Mouse (Mus musculus) c-Kit-positive CD71-positive TER-119-positive erythroid progenitor cells, embryonic 14.5 days (primary cell): ENCODE measurements around the gene Tspyl3.

Experiments used
- DNase-seq: peaks from one replicate; pipeline ENCODE4 v3.0.0-alpha.2; 2013; ENCODE audit warnings: low spot score

Tspyl3 gene

DNA sequence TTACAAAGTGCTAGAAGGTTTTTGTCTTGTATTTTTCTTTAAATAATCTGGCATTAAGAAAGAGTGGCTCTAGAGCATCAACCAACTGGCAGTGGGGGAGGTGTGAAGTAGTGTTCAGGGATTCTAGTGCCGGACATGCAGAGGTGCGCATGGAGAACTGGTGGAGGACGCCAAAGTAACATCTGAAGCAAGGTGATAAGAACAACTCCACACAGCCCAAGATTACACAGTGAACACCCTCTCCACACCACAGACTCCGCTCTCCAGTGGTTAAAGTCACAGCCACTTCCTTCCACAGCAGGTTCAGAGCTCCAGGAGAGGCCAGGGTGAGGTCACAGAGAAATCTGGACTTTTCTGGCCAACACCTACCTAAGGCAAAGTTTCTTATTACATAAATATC is 2.7 kb upstream of the Tspyl3 start:
- peak; percentile 73 for DNase-seq

DNA sequence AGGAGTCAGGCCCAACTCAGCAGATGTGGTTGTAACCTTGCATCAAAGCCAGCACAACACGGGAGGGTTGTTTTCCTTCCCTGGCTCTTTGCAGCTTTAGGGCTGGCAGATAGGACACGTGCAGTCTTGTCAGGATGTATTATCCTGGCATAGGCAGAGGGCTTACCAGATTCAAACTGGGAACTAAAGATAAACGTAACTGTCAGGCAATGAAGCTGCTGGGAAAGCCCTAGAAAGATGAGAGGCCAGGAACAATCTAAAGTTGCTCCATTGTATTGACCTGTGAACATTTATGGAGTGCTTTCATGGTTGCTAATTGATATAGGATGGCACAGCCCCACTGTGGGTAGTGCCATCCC is 333 bp upstream of the Tspyl3 start:
- DNase-seq, result no peak

DNA sequence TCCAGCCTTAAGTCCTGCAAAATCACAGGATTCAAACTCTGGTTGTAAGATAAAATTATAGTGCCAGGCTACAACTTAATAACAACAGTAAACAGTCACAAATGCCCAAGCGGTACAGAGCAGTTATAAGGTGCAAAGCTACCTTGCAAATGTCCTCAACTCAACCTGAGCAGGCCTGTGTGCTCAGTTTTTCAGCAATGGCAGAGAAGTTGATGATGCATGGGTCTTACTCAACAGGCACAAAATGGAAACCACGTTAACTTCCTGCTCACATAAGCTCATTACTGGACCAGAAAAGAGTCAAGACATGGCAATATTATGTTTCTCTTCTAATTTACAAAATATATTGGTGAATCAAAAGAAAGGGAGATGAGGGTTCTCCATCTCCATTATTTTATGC is 2.7 kb downstream of the Tspyl3 start:
- DNase-seq, result no peak

DNA sequence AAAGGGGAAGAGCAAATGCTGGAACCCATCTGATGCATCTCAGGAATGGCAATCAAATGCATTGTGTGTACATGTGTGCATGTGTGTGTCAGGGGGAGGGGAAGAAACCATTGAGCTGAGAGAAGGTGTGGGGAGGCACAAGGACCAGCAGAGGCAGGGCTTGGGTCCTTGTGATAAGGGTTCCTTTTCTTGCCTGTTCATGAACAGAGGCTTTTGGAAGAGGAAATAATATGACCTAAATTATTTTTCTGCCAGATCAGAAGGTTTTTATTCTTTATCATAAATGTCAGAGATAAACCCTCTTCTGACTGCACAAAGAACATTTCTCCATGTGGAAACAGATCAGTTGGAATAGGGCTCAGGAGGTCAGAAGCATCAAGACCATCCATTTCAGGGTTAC is 3.1 kb downstream of the Tspyl3 start:
- no peak for DNase-seq

DNA sequence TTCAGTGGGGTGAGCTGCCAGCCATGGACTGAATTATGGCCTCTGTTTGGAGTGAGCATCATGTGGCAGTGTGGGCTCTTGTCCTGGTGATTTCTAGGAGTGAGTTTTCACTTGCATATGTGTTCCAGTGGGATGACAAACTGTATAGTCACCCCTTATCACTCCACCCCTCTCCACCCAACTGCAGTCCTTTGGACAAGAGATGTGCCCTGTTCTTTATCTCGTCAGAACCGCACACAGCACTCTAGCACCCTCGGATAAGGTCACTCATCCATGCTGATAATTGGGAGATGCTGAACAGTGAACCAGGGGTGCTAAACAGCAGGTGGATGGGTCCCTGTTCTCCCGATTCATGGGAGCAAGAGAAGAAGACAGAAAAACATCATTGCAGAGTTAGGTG is 3.6 kb downstream of the Tspyl3 start:
- peak; percentile 77 for DNase-seq

DNA sequence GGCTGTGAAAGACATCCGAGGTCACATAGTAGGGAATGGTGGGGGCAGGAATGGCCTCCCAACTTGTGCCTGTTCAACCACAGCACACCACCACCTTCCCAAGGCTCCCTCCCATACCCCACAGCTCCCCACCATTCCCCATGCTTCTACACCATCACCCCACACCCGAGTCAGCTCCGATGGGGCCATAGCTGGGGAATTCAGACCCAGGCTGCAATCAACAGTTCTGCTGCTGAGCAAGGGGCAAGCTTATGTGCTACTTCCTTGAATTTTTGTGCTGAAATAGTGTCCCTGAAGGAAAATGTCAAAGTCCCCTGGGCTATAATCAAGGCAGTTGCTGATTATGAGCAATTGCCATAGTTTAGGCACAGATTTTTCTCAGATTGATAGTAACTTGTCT is 6.7 kb downstream of the Tspyl3 start:
- no peak for DNase-seq

DNA sequence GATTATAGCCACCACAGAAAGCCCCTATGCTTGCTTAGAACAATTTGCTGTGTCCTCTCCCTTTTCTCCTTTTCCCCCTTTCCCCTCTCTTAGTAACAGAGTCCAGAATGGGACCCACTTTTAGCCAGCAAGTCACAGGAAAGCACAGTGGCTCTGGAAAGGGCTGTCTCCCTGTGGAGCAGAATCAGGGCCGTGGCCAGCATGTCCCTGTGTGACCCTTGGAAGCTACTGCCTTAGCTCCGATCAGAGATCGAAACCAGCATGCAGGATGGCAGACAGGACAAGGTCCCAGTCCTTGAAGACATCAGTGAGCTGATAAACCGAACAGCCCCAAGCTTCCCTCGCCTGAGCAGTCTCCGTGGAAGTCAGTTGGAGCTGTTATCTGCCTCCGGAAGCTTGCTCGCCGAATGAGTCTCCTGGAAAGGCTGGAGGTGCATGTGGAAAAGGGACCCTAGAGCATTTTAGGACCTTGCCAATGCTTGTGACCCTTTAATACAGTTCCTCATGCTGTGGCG is 7.4 kb downstream of the Tspyl3 start:
- DNase-seq, result no peak

DNA sequence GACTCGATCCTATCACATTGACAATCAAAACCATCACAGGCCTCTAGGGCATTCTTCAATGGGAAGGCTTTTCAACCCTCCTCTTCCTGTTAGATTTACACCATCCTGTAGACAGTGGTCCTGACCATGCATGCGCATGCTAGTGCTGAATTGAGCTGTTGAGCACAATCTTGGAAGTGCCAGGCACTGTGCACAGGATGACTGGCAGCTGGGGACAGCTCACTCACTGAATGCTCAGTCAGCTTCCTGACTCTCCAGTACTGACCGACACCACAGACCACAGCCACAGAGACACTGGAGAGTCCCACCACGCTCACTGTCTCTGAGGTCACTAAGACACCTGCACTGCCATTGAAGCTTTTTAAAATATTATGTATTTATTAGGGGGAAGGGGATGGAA is 9.8 kb downstream of the Tspyl3 start:
- DNase-seq, result no peak

DNA sequence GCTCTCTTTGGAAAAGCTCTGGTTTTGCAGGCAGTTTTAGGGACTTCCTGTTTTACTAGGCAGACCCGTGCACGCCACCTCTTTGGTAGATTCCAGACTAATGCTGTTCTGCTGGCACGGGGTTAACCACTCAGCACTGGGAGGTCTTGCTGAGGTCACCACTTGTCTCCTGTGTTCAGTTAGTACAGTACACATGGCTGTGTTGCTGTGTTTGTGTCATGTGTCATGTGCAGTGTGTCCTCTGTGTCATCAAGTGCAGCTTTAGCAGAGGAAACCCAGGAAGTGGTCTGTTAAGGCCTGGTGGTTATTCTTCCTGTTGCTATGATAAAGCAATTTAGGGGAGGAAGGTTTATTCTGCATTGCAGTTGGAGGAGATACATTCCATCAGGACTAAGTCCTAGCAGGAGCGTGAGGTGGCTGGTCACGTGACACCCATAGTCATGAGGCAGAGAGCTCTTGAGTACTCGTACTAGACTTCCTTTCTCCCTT is 10.4 kb downstream of the Tspyl3 start:
- DNase-seq, result no peak

DNA sequence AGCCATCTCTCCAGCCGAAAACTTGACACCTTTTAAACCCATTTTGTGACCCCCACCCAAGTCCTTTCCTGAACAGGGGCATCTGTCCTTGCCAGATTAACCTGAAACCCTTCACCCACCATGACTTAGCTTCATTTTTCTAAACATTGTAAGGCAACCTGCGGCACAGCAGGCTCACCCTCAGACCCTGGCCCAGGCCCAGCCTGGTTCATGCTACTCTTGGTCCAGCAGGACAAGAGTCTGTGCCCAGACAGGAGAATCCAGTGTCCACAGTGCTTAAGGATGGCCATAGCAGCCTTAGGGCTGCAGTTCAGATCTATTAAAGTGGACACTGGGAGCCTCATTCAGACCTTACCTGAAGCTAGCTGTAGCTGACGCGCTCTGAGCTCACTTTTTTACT is 11.9 kb downstream of the Tspyl3 start:
- no peak for DNase-seq

DNA sequence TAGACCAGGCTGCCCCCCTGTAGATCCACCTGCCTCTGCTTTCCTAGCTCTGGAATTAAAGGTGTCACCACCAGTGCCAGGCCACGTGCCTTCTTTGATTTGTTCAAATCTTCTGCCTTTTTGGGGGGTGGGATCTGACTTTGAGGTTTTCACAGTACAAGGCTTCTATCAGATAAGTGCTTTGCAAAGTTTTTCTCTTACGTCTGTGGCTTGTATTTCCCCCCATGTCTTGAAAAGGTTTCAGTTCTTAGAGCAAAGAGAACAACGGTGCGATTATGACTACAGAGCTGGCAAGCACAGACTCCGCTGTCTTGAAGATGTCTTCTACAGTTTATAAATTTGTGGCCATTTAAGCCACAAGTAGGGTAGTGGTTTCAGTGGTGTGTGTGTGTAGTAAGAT is 13.8 kb downstream of the Tspyl3 start:
- DNase-seq, result no peak

DNA sequence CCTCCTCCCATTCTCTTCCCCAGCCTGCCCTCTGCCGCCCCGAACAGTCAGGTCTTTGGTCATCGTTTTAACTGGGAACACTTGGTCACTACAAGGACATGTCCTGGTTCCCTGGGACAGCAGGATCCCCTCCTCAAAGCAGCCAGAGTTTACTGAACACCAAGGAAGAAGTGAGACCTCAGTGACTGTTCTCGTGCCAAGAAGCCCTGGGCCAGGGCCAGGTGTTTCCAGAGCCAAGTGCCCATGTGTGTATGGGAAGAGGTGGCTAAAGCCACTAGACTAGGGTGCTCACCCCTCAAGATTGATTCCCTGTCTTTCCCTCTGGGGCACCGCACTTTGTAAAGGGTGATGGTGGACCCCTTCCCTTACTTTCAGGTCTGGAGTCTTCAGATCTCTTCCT is 16.0 kb downstream of the Tspyl3 start:
- DNase-seq, result no peak

DNA sequence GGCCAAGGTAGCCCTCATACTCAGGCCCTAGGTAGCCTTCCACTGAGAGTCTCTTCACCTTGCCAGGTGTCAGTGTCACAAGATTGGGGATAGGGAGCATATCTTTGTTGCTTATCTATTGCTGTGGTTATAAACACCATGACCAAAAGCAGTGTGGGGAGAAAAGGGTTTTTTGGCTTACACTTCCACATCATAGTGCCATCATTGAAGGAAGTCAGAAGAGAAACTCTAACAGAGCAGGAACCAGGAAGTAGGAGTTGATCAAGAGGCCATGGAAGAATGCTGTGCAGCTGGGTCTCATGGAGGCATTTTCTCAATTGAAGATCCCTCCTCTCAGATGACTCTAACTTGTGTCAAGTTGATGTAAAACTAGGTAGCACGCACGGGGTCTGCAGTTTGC is 17.1 kb downstream of the Tspyl3 start:
- DNase-seq, result no peak

DNA sequence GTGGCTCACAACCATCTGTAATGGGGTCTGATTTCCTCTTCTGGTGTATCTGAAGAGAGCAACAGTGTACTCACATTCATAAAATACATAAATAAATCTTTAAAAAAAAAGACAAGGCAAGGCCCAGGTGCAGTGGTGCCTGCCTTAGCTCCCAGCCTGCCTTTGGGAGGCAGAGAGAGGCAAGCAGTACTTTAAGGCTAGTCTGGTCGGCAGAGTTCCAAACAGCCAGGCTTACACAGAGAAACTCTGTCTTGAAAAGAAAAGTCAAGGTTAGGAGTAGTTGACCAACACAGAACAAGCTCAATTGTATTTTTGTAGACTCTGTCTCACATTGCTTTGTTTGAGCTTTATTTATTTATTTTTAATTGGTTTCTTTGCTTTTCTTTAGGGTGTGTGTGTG is 22.5 kb downstream of the Tspyl3 start:
- DNase-seq, result no peak

DNA sequence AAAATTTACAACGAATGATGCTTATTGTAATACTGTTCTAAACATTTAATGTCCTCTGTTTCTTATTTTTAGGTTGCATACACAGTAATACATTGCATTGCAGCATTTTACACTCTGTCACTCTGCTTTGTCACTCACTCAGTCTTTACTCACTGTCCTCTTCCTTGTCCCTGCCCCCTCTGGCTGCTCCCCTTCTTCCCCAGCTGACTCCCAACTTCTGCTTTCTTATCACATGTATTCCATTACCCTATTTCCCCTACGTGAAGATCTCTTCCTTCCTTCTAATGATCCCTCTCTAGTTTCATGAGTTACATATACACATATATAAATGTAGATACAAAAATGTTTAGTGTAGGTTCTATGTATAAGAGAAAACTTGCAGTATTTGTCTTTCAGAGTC is 26.1 kb downstream of the Tspyl3 start:
- DNase-seq, result no peak

DNA sequence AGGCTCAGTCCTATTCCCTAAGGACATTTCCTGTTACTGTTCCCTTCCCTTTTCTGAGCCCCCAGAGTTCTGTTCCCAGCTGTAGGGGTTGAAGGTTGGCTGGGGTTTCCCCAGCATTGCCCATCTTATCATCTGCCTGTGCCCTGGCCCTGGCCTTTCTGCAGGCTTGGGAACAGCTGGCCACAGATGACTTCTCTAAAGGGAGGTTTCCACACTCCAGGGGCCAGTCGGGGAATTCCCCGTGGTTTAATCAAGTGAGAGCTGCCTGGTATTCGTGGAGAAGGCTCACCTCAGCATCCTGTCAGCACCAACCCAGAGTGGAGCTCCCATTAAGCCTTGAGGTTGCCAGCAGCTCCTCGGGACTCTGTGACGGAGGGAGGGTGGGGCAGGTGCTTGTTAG is 26.8 kb downstream of the Tspyl3 start:
- no peak for DNase-seq

DNA sequence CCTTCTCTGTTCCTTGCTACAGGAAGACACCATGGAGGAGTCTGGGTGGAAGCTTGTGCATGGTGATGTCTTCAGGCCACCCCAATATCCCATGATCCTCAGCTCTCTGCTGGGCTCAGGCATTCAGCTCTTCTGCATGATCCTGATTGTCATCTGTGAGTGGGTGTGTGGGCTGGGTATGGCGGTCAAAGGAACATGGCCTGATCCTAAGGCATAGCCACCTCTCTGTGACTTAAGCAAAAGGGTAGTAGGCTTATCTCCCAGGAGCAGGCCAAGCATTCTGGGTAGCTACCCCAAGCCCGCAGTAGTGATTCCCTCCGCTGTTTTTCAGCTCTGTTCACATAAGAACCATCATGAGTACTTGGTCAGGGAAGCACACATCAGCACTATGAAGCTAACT is 31.0 kb downstream of the Tspyl3 start:
- DNase-seq, result peak; percentile 31

DNA sequence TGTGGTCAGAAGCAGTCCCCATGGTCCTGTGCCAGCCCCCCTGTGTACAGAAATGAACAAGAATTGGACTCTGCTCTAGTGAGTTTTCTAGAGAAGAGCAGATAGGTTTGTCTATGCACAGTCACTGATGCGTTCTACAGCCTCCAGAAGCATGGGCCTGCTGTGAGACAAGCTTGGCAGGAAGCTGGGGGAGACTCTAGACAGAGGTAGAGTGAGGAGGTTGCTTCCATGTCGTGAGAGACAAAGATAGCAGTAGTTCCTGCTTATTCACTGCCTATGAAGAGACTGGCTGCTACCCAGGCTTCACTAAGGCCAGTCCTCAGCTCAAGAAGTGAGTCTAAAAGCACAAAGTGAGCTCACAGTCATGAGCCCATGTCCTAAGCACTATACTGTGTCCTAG is 34.0 kb downstream of the Tspyl3 start:
- no peak for DNase-seq

DNA sequence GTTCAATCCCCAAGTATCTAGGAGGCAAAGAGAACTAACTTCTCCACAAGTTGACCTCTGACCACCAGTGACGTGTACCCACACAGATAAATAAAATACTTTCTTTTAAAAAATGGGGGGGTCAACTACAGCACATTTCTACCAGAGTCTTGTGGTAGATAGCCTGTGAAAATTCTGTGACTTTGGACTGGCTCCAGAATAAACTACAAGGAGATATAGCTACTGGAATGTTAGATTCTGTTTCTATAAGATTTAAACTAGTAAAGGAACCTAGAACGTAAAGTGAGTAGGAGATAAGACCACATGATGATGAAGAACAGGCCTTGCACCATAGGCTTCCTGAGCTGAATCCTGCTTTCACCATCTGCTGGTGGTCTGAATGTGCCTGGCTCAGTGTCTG is 37.4 kb downstream of the Tspyl3 start:
- no peak for DNase-seq

DNA sequence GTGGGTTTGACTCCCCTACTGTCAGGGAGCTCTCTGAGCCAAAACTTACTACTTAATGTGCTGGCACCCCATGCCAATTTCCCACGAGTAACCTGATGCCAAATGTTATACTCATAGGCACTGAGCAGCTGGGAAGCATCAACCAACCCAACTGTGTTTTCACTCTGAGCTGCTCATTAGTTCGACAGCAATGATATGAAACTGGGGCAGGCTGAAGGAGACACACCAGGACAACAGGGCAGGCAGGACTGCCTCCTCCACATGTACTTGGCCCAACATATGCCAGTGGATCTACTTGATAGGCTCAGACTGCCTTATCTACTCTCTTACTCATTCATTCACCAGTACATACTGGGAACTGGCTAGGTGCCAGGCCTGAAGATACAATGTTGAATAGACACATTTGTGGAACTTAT is 39.1 kb downstream of the Tspyl3 start:
- peak; percentile 51 for DNase-seq

DNA sequence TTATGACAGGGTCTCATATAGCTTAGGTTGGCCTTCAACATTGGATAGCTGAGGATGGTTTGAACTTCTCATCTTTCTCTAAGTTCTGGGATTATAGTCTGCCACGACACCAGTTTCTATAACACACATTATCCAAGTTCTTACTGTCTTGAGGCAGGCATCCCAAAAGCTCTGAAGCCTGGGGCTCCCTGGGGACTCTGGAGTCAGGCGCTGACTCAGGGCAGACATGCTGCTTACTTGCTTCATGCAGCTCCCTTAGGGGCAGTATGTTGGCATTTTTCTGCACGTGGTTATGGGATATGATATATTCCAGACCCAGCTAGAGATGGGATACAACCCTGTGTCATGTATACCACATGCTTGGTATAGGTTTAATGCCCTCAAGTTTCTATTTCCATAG is 45.3 kb downstream of the Tspyl3 start:
- no peak for DNase-seq

DNA sequence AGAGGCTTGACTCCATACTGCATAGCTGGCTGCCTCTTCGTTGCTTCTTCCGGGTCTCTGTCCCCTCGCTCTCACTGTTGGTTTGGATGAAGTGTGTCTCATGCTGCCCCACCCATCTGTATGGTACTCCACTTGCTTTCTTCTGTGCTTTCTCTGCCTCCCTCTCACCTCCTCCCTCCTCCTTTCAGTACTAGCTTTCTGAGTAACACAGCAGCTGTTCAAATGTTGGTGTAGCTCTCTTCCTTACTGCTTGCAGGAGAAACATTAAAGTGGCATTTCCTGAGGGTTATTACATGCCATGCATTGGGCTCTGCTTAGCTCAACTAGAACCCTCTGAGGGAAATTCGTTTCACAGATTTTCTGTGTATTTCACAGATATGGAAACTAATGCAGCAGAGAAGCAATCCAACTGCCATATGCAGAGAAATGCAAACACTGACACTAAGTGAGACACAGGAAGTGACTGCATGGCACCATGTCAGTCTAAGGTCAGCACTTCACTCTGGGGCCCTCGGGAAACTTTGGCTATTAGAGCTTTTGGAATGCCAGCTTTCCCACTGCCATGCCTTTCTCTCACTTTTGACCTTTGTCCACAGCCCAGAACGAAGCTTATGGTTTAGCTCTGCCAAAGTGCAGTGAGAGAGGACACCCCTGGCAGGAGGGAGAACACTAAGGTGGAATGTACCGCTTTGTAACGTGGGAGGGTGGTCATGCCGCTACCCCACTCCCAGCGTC is 45.9 kb downstream of the Tspyl3 start:
- no peak for DNase-seq

DNA sequence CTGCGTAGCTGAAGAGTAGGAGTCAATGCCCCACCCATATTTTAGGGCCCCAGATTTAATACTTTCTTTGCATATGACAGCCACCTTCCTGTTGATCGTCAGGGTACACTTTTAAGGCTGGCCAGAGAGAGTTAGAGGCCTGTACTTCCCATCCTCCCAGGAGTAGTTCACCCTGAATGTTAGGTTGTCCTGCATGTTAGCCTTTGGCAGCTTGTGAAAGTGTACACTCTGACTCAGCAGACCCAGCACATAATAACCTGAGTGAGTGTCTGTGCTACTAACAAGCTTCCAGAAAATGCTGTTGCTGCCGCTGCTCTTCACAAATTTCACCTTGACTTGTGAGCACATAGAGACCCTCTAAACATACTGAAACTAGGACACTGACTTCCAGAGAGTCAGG is 48.1 kb downstream of the Tspyl3 start:
- DNase-seq, result no peak

DNA sequence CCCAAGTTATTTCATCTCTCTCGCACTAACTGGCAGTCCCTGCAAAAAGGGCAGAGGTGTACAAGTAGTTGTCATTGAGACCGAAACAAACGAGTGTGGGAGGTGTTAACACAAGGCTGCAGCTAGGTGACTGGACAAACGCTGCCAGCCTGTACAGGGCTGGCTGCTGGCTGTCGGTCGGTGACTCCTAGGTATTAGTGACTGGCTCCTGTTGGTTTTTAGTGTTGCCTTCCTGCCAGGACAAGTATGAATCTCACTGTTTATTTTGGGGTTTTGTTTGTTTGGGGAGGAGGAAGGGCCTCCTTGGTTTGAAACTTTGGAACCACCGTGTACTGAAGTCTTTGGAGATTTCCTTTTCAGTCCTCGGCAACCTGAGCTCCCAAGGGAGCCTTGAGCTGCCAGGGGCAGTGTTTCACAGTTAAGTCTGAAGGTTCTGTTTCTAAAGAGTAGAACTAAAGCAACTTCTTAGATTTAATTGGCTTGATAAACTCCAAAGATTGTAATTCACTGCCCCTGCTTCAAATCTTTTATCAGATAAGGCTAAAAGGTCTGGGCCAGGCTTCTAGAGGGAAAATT is 49.2 kb downstream of the Tspyl3 start:
- no peak for DNase-seq
